12 mouse cellular contexts compared by ENCODE assay signal in genomic region chr4:142223898-142224645, GRCm38 (mm10). TPM values are rescaled to one million over a fixed set of nuclear protein-coding genes. Genes with fewer than 3 reads are reported as not detected.
DNase-seq lines count a peak whose midpoint lies in the region; ATAC-seq and TF ChIP-seq lines count a peak whose summit lies in the region.
"Had no signal": no experiment of that assay in that cellular context is flagged by ENCODE, and none has a peak within 500 bp of the region (broad histone marks: within the 10 kb centered on the region; RNA-seq: fewer than 3 reads in every experiment).

No protein-coding gene starts in this region.

- no peaks in the 10 kb centered on the region for H3K9me3 ChIP-seq in midbrain, embryonic 10.5 days (replicated peaks)
- no peaks in the 10 kb centered on the region for H3K9me3 ChIP-seq in midbrain, embryonic 11.5 days (ENCODE audit: control insufficient read depth, low read length)
- H3K9me3 ChIP-seq: liver, embryonic 13.5 days; midbrain, embryonic 15.5 days had no signal

- no peak overlapping the region for H3K4me2 ChIP-seq in midbrain, embryonic 11.5 days
- H3K4me2 ChIP-seq: liver, embryonic 13.5 days; midbrain, embryonic 15.5 days had no signal

- no peaks in the 10 kb centered on the region for H3K36me3 ChIP-seq in midbrain, embryonic 10.5 days
- H3K36me3 ChIP-seq in midbrain, embryonic 11.5 days (ENCODE audit: control insufficient read depth, insufficient read depth, low read length) = no peaks in the 10 kb centered on the region
- H3K36me3 ChIP-seq: liver, embryonic 13.5 days; midbrain, embryonic 15.5 days had no signal

- peaks cover 58% of the 10 kb centered on the region for H3K4me1 ChIP-seq in midbrain, embryonic 10.5 days
- peaks cover 2% of the 10 kb centered on the region for H3K4me1 ChIP-seq in midbrain, embryonic 11.5 days (ENCODE audit: control insufficient read depth, insufficient read depth, low read length)

- no peak overlapping the region; the same call in 1 of the 2 replicates for H3K27ac ChIP-seq in gastrocnemius, adult 2 months
- H3K27ac ChIP-seq in midbrain, embryonic 10.5 days (replicated peaks) = peak overlapping the region; percentile 42; the same call in 1 of the 2 replicates
- no peak overlapping the region for H3K27ac ChIP-seq in midbrain, embryonic 11.5 days (ENCODE audit: low read depth, low read length)
- H3K27ac ChIP-seq: liver, embryonic 13.5 days; midbrain, embryonic 15.5 days had no signal

- no peak overlapping the region for H3K9ac ChIP-seq in midbrain, embryonic 11.5 days (ENCODE audit: low read length)
- H3K9ac ChIP-seq: liver, embryonic 13.5 days; midbrain, embryonic 15.5 days had no signal

- WGBS in midbrain, embryonic 10.5 days = 72% methylated on average over 9 of the region's 9 CpGs
- 76% methylated on average over 9 of the region's 9 CpGs for WGBS in midbrain, embryonic 11.5 days

- no peak overlapping the region for H3K4me3 ChIP-seq in gastrocnemius, adult 2 months
- no peak overlapping the region for H3K4me3 ChIP-seq in midbrain, embryonic 10.5 days
- no peak overlapping the region for H3K4me3 ChIP-seq in midbrain, embryonic 11.5 days (ENCODE audit: low read depth, low read length)
- H3K4me3 ChIP-seq: liver, embryonic 13.5 days; midbrain, embryonic 15.5 days had no signal

- intact Hi-C loops in gastrocnemius, adult 2 months (cut with DNase I) = no loop called here

- no peak for TF ChIP-seq CTCF in gastrocnemius, adult 2 months (IDR thresholded peaks at IDR 0.05)

- peak; percentile 38 for DNase-seq in gastrocnemius, adult 2 months
- no peak for DNase-seq in gastrocnemius, postnatal 4 days (ENCODE audit: low spot score in 2 of 2)
- no peak for DNase-seq in midbrain, embryonic 10.5 days (ENCODE audit: low spot score)
- no peak for DNase-seq in midbrain, embryonic 11.5 days (ENCODE audit: low spot score, missing footprints)
- peak; percentile 52 to 78 for DNase-seq in kidney, postnatal 25 days
- DNase-seq in yolk sac, embryonic 10.5 days (ENCODE audit: low spot score) = peak; percentile 79
- DNase-seq in right cerebral cortex, adult 2 months (ENCODE audit: low spot score in 2 of 2) = no peak
- DNase-seq in ovary, postnatal 14 days (ENCODE audit: low spot score) = no peak
- DNase-seq: liver, embryonic 13.5 days; spleen, adult 18-20 months had no signal

- no peaks in the 10 kb centered on the region for H3K27me3 ChIP-seq in midbrain, embryonic 10.5 days (ENCODE audit: low read depth, poor library complexity, severe bottlenecking)
- H3K27me3 ChIP-seq in midbrain, embryonic 11.5 days (ENCODE audit: control insufficient read depth, insufficient read depth, low read length) = no peaks in the 10 kb centered on the region
- H3K27me3 ChIP-seq: liver, embryonic 13.5 days; midbrain, embryonic 15.5 days had no signal

- no peak for ATAC-seq in midbrain, embryonic 11.5 days (ENCODE audit: low FRiP score)
- ATAC-seq: midbrain, embryonic 15.5 days had no signal

RNA-seq across cellular contexts. Expression of gene Kazn, which starts 15.1 kb away (rescaled TPM):
- total RNA-seq in gastrocnemius, adult 2 months (2021) = 1 to 10 TPM; 1.5 to 2.3 TPM
- total RNA-seq in gastrocnemius, postnatal 4 days (2021) = 10 to 100 TPM; 10.1 to 10.5 TPM
- 9.4 and 12.2 TPM in 2 replicates for polyA plus RNA-seq in midbrain, embryonic 10.5 days (2016; fragmentation: Nextera tagmentation; extraction: Ambion mirVana)
- 9.2 and 12.1 TPM in 2 replicates for polyA plus RNA-seq in midbrain, embryonic 11.5 days (2014; fragmentation: Nextera tagmentation; extraction: Ambion mirVana)
- total RNA-seq: MEL had no signal

Comparison
In these comparisons a context has a peak if more than half of its experiments do, and no peak if none do; other contexts are left out.
1. DNase-seq: peak in gastrocnemius, adult 2 months (single experiment), kidney, postnatal 25 days (2 of 2) and yolk sac, embryonic 10.5 days (single experiment); none in gastrocnemius, postnatal 4 days (0 of 2), midbrain, embryonic 10.5 days (single experiment), midbrain, embryonic 11.5 days (single experiment), right cerebral cortex, adult 2 months (0 of 2) and ovary, postnatal 14 days (single experiment).